Mouse (Mus musculus) thymus, adult 2 months (tissue): Measurements from ENCODE around the gene Rpap1.

Experiments
- CTCF ChIP-seq: fragments of 200-500 bp; IDR thresholded peaks from 2 replicates; pipeline ENCODE4 v1.5.1; 2012; ENCODE audit warnings: mild to moderate bottlenecking, control low read depth, low read length, moderate library complexity, borderline replicate concordance; ENCODE audit not compliant: control insufficient read depth, poor library complexity, insufficient read depth; ENCODE audit errors: extremely low read depth
- POLR2A ChIP-seq: fragments of 200-500 bp; IDR thresholded peaks from 2 replicates; pipeline ENCODE4 v1.6.1; 2012; ENCODE audit warnings: mild to moderate bottlenecking, low read length, control low read depth, moderate library complexity; ENCODE audit not compliant: control insufficient read depth, poor library complexity, insufficient read depth; ENCODE audit errors: extremely low read depth

DNA sequence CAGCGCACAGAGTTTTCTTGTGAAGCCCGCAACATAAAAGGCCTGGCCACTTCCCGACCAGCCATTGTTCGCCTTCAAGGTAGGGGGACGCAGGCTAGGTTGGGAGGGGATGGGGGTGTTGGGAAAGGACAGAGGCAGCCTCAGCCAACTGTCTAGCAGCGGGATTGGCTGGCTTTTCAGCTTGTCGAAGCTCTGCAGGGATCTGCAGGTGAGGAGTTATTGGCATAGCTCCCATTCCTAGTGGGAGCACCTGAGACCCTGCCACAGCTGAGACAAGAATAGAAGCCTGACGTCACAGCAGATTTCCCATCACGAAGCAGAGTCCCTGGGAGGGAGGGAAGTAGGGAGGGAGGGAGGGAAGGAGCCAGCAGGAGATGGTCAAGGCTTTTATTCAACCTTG is 17.4 kb upstream of the Rpap1 start:
- TF ChIP-seq CTCF = no peak
- no peak for TF ChIP-seq POLR2A
